In genomic region chr7:29393292-29393691, GRCm38 (mm10) we compare ENCODE assay signal across 12 mouse cellular contexts.
DNase-seq lines count a peak whose midpoint lies in the region; ATAC-seq lines count a peak whose summit lies in the region.
"Had no signal": no experiment of that assay in that cellular context is flagged by ENCODE, and none has a peak within 500 bp of the region (broad histone marks: within the 10 kb centered on the region; RNA-seq: fewer than 3 reads in every experiment).

No protein-coding gene starts in this region.

- ATAC-seq in forebrain, embryonic 14.5 days, result no peak
- no peak for ATAC-seq in lung, embryonic 15.5 days (ENCODE audit: borderline replicate concordance, extremely low read depth, low FRiP score, low TSS enrichment)
- peak; percentile 29 for ATAC-seq in common myeloid progenitor, adult 5-6 weeks (replicated peaks; ENCODE audit: low read depth, poor library complexity, severe bottlenecking)
- no peak for ATAC-seq in stomach, embryonic 15.5 days (ENCODE audit: insufficient read depth, low FRiP score, low read depth)
- ATAC-seq: midbrain, embryonic 15.5 days; Patski had no signal

- H3K9ac ChIP-seq in forebrain, embryonic 14.5 days (ENCODE audit: low read length), result no peak overlapping the region
- no peak overlapping the region for H3K9ac ChIP-seq in lung, embryonic 15.5 days
- H3K9ac ChIP-seq in stomach, embryonic 15.5 days, result no peak overlapping the region
- H3K9ac ChIP-seq: embryonic facial prominence, embryonic 15.5 days; midbrain, embryonic 15.5 days had no signal

- 81% methylated on average over 10 of the region's 10 CpGs for WGBS in forebrain, embryonic 14.5 days
- WGBS in forebrain, embryonic 10.5 days, result 93% methylated on average over 10 of the region's 10 CpGs
- 89% methylated on average over 10 of the region's 10 CpGs for WGBS in lung, embryonic 15.5 days
- 92% methylated on average over 10 of the region's 10 CpGs for WGBS in stomach, embryonic 15.5 days

- peak; percentile 26 for DNase-seq in forebrain, embryonic 14.5 days (ENCODE audit: low spot score)
- no peak for DNase-seq in forebrain, embryonic 10.5 days (ENCODE audit: extremely low spot score, low spot score)
- no peak for DNase-seq in lung, postnatal 25 days (ENCODE audit: low spot score)
- no peak for DNase-seq in adrenal gland, adult 2 months
- DNase-seq in thymus, postnatal 14 days, result no peak
- DNase-seq: heart, postnatal 4 days had no signal

- H3K27ac ChIP-seq in forebrain, embryonic 14.5 days (ENCODE audit: low read depth, low read length), result peak overlapping the region; percentile 33; the same call in 1 of the 2 replicates
- no peak overlapping the region for H3K27ac ChIP-seq in forebrain, embryonic 10.5 days
- H3K27ac ChIP-seq in lung, embryonic 15.5 days, result peak overlapping the region; percentile 43; the same call in 1 of the 2 replicates
- peak overlapping the region; percentile 40; the same call in 1 of the 2 replicates for H3K27ac ChIP-seq in stomach, embryonic 15.5 days
- H3K27ac ChIP-seq: embryonic facial prominence, embryonic 15.5 days; midbrain, embryonic 15.5 days had no signal

- H3K4me3 ChIP-seq in forebrain, embryonic 14.5 days (ENCODE audit: low read depth, low read length), result no peak overlapping the region
- H3K4me3 ChIP-seq in forebrain, embryonic 10.5 days, result no peak overlapping the region
- no peak overlapping the region for H3K4me3 ChIP-seq in lung, embryonic 15.5 days
- H3K4me3 ChIP-seq in stomach, embryonic 15.5 days (replicated peaks), result no peak overlapping the region
- H3K4me3 ChIP-seq: embryonic facial prominence, embryonic 15.5 days; midbrain, embryonic 15.5 days had no signal

- H3K4me2 ChIP-seq in forebrain, embryonic 14.5 days (ENCODE audit: low read length), result no peak overlapping the region
- no peak overlapping the region for H3K4me2 ChIP-seq in lung, embryonic 15.5 days
- no peak overlapping the region for H3K4me2 ChIP-seq in stomach, embryonic 15.5 days
- H3K4me2 ChIP-seq: embryonic facial prominence, embryonic 15.5 days; midbrain, embryonic 15.5 days had no signal

- no peaks in the 10 kb centered on the region for H3K9me3 ChIP-seq in forebrain, embryonic 14.5 days (replicated peaks; ENCODE audit: control insufficient read depth, low read length)
- no peaks in the 10 kb centered on the region for H3K9me3 ChIP-seq in forebrain, embryonic 10.5 days
- no peaks in the 10 kb centered on the region for H3K9me3 ChIP-seq in lung, embryonic 15.5 days
- H3K9me3 ChIP-seq in stomach, embryonic 15.5 days, result no peaks in the 10 kb centered on the region
- H3K9me3 ChIP-seq: embryonic facial prominence, embryonic 15.5 days; midbrain, embryonic 15.5 days had no signal

- no peaks in the 10 kb centered on the region for H3K27me3 ChIP-seq in forebrain, embryonic 14.5 days (replicated peaks; ENCODE audit: control insufficient read depth, insufficient read depth, low read length)
- no peaks in the 10 kb centered on the region for H3K27me3 ChIP-seq in forebrain, embryonic 10.5 days (ENCODE audit: poor library complexity, severe bottlenecking)
- H3K27me3 ChIP-seq in lung, embryonic 15.5 days, result no peaks in the 10 kb centered on the region
- no peaks in the 10 kb centered on the region for H3K27me3 ChIP-seq in stomach, embryonic 15.5 days (replicated peaks)
- H3K27me3 ChIP-seq: embryonic facial prominence, embryonic 15.5 days; midbrain, embryonic 15.5 days; Patski had no signal

- peaks cover 12% of the 10 kb centered on the region for H3K36me3 ChIP-seq in forebrain, embryonic 14.5 days (ENCODE audit: control insufficient read depth, insufficient read depth, low read length)
- H3K36me3 ChIP-seq in forebrain, embryonic 10.5 days (replicated peaks), result peaks cover 53% of the 10 kb centered on the region
- H3K36me3 ChIP-seq in lung, embryonic 15.5 days, result peaks cover 24% of the 10 kb centered on the region
- peaks cover 20% of the 10 kb centered on the region; the same call in 1 of the 2 replicates for H3K36me3 ChIP-seq in stomach, embryonic 15.5 days

- peaks cover 12% of the 10 kb centered on the region for H3K4me1 ChIP-seq in forebrain, embryonic 14.5 days (ENCODE audit: control insufficient read depth, insufficient read depth, low read length)
- H3K4me1 ChIP-seq in forebrain, embryonic 10.5 days, result peaks cover 7% of the 10 kb centered on the region; the same call in 1 of the 2 replicates
- peaks cover 28% of the 10 kb centered on the region for H3K4me1 ChIP-seq in lung, embryonic 15.5 days
- peaks cover 22% of the 10 kb centered on the region; the same call in 1 of the 2 replicates for H3K4me1 ChIP-seq in stomach, embryonic 15.5 days
- H3K4me1 ChIP-seq: midbrain, embryonic 15.5 days had no signal
